Mouse (Mus musculus) frontal cortex, postnatal 10 days (tissue): Measurements from ENCODE around the gene Spcs2.

Experiments used
- DNase-seq, 2 experiments: peaks; one replicate each; pipeline ENCODE4 v3.0.0; 2022; ENCODE audit warnings: low spot score in 2 of 2, mixed read lengths in 1 of 2

Gene Spcs2

DNA sequence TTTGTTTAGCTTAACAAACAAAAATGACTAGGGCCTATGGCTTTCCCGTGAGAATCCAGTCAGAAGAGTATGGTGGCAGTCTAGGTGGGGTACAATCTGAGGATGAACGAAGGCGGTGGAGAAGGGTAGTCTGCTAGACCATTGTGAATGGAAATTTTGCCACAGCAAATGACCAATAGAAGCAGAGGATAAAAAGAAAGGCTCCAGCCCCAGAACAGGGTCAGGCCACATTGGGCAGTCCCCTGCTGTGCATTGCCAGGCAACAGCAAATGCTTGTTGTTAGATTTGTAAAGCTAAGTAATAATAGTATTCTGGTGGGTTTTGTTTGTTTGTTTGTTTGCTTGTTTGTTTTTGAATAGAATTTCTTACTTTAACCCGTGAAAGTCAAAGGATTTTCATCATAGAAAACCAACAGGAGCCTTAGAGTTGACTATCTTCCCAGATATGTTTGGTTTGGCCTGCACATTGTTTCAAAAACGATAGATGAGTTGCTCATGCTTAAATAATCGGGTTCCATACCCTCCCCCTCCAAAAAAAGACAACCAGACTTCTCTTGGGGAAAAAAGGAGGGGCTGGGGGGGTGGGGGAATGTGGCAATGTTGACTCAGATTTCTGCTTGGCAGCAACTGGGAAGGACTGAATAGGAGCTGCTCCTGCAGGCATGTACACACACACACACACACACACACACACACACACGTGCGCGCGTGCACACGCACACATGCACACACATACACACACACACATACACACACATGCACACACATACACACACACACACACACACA lies 1.2 kb upstream of the Spcs2 start:
- no peak for DNase-seq

DNA sequence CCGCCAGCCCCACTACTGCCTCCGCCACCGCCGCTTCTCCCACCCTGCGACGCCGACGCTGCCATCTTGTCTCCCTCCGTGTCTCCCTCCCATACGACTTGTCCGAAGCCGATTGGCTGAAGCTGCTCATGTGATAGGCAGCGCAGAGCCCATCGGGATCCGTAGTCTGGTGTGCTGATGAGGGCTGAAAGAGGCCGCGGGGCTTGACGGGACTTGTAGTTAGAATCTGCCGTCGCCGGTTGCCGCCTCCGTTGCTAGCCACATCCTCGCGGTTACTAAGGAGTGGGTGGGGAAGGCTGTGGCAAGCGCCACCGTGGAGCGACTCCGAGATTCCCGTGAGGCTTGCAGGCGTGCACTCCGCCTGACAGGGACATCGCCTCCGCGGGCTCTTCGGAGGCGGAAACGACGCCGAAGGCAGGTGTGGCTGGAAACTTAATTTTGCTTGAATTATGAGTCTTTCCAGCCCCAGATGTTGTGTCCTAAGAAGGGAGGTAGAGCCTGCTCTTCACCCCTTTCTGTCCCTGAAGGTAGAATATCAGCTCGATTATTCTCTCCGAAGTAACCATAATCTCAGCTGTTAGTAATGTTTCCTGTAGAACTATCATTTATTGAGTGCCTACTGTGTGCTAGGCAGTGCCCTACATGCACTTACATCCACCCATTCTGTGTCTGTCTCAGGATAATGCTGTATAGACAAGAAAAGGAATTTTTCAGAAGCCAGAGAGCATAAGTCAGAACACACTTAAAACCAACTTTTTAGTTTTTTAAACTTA lies 4.3 kb downstream of the Spcs2 start, which contains the start of gene Xrra1:
TSS of gene Xrra1 (plus strand) at position 304 of the 773 bp plus-strand sequence.
- peak; percentile 98 for DNase-seq

DNA sequence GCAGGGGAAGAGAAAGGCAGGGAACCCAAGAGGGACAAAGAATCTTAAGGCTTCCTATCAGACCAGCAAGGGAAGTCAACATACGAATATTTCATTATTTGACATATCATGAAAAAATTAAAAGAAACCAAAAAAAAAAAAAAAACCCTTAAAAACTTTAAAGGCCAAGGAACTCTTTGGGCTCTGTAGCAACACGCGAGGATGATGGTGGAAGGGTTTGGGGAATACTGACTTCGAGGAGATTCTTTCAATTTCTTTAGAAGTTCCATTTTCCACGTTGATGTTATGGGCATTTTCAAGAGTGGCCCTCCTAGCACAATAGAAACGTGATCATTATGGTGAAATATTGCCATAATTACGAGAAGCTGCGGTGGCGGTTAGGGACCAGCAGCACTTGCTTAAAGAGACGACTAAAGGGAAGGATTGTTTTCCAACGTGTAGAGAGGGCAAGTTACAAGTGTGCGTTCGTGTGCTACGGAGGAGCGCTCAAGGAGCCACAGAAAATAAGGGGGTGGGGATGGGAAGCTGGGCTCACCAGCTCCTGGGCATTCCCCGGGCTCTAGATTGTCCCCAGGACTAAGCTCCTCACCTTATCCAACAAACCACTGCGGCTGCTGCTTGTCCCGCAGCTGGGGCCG lies 5.0 kb downstream of the Spcs2 start:
- DNase-seq: no peak

DNA sequence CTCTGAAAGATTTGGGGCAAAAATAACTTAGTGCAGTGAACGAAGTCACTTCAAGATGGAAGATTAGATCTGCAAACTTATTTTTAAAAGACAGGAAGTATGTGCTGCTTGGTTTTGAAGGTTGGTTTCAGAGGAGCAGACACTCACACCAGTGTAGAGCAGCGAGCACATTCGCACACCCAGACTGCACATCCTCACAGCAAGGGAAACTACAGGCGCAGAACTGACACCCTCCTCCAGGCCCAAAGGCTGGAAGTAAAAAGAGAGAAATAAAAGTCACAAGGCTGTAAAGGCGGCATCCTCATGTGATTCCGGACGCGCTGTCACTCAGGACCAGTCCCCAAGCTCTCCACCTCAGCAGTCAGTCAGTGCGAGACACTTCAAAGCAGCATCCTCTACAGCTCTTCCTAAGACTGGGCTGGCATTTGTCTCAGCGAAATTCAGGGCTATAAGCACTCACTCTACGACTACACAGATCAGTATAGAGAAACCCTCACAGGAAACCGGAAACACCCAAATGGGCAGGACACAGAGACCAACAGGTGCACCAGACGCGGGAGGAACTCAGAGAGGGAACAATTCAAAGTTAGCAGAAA lies 6.9 kb downstream of the Spcs2 start:
- no peak for DNase-seq

DNA sequence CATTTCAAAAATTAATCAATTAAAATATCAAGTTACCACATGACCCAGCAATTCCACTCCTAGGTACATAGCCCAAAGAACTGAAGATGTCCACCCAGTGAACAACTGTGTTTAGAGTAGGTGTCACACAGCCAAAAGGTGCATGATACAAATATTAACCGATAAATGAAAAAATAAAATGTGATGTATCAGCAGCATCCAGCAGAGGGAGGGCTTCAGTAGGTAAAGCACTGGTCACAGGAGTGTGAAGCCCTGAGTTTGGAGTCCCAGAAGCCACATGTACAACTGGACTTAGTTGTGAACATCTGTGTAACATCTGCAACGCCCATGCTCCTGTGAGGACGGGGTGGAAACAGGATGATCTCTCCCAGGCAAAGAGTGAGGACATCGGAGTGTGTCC lies 9.0 kb downstream of the Spcs2 start:
- no peak for DNase-seq

DNA sequence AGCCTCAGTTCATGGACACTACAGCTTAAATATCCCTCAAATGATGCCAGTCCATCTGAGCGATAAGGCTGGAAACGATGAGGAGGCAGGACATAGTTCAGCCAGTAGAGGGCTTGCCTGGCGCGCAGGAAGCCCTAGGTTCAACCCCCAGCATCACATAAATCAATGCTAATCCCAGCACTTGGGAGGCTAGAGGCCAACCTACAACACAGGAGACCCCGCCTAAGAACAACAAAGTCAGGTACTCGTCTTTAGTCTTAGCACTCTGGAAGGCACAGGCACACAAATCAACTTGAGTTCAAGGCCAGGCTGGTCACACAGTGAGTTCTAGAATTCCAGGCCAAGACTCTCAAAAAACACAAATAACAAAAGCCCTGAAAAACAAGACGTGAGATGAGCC lies 9.9 kb downstream of the Spcs2 start:
- DNase-seq: no peak

DNA sequence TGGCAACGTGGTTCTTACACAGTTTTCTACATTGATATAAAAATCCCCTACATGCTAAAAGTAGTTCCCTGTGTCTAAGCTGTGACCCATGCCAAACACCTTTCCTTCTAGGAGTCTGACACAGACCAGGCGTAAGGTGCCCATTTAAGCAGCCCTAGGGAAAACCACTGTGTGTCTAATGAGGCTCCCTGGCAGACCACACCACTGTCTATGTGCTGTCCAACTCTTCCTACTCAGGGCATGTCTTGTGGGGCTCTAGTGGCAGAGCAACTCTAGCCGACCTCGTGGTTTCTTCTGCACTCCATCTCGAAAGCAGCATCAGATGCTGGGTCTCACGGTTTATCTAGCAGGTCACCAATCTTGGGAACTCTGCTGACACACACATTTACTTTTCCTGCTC lies 11.6 kb downstream of the Spcs2 start:
- no peak for DNase-seq

DNA sequence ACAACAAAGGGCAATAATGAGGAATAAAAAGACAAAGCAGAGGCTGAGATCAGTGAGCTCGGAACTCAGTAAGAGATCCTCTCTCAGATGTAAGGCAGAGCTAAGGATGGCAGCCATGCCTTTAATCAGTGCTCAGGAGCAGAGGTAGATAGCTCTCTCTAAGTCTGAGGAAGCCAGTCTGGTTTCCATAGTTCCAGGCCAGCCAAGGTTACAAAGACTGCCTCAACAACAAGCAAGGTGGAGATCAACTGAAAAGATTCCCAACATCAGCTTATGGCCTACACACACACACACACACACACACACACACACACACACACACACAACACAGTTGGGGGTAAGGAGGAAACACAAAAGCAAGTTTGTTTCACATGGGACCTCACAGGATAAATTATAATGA lies 12.1 kb downstream of the Spcs2 start:
- DNase-seq: no peak

DNA sequence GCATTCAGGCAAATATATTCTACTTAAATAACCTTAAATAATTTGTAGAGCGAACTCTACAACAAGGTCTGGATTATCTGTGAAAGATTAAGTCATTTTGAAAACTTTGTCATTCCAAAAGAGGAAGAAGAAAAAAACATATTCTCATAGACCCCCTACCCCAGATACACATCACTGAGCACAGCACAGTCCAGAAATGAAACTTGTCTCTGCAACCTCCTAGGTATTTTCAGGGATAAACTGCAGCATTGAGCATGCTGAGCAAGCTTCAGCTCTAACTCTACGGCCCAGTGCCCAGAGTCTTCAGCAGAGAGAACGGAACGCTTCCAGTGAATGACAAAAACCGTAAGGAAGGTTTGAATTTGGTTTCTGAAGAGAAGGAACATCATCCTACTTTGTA lies 12.7 kb downstream of the Spcs2 start:
- no peak for DNase-seq

DNA sequence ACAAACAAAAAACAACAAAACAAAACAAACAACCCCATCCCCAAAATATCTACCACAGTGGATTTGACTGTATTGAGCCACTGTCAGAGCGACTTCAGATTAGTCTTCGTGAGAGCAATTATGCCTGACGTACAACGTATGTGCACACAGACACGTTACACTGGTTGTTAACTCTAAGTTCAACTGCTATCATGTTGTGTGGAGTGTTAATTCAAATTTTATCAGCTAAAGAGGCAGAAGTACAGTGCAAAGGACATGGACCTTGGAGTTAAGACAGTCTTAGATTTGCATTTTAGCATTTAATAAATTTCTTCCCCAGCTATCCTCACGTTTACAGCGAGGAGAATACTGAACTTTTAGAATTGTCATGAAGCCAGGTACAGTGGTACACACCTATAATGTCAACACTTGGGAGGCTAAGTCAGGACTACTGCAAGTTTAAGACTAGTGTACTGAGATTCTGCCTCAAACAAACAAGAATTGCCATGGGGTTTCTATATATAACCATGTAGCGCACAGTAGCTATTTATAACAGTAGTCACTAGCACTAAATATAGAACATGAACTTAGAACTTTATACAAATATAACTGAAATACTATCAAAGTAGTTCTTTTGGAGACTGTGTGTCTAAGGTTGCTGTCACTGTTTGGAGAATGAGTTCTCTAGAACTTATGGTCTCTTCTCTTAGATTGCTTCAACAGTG lies 17.6 kb downstream of the Spcs2 start:
- no peak for DNase-seq

DNA sequence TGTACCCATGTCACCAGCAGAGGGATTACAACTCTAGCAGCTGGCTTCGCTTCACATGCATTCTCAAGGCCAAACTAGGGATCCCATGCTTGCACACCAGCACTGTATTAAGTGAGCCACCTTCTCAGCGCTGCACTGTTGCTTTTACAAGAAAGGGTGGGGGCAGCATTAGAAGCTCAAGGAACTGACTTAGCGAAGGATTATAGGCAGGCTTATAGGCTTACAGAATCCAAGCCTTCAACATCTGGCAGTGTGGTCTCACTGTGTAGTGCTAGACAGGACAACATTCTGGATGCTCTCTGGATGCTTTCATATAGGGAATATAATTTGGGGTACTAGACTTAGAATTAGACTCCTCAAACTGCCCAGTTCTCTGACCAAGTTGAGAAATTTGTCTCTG lies 25.0 kb downstream of the Spcs2 start:
- no peak for DNase-seq

DNA sequence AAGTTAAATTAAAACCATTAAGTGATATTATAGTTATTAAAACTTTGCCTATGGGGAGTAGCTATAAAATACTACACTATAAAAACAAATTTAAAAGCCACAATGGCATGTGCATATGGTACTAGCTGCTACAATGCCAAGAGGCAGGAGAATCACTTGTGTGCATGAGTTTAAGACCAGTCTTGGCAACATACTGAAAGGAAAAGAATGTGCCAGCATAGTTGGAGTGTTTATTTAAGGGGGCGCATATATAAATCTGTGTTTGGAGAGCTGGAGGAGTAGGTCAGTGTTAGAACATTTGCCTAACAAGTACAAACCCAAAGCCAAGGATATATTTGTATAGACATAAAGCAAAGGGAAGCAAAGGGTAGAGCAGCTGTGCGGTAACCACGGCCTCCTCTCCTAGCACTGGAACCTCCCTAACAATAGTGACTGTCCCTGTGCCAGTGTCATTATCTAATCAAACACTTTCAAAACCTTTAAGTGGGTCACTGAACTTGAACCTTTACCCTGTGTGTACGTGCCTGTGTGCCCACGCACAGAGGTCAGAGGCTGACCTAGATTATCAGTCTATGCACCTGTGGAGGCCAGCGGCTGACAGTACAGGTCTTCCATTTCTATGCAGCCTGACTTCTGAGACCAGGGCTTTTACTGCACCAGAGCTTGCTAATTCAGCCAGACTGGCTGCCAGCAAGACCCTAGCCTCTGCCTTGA lies 25.7 kb downstream of the Spcs2 start:
- no peak for DNase-seq

DNA sequence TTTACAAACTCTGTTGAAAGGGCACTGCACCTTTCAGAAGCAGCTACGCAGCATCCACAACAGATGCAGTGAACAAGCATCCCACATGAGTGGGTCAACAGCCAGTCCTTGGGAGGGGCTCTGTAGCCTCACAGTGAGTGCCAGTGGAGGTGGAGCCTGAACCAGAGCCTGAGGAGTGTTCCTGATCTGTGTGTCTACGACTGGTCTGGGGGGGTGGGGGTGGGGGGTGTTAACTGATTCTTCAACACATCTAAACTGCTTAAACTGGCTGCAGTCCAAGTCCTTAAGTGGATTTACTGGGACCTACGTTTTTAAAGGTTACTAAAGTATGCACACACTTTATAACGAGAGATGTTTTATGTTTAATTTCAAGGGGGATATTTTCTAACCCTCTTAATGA lies 26.5 kb downstream of the Spcs2 start:
- DNase-seq: no peak

DNA sequence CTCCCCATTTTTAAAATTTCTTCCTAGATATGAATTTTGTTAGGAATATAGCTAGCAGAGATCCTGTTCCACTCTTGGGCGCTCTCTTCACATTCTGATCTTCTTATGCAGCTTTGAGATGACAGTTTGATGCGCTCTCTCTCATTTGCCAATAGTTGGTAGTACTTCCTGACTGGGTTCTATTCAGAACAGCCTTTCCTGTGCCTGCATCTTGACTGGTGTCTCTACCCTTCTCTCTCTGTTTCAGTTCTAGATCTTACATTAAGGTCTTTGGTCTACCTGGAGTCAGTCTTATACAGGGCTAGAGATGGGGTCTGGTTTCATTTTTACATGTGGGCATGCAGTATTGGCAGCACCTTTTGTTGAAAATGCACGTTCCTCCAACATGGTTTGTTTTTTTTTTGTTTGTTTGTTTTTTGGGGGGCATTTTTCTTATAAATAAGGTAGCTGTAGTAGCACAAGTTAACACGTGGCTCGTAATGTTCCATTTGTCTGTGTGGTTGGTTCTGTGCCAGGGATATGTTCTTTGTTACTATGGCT lies 28.9 kb downstream of the Spcs2 start:
- DNase-seq: no peak

DNA sequence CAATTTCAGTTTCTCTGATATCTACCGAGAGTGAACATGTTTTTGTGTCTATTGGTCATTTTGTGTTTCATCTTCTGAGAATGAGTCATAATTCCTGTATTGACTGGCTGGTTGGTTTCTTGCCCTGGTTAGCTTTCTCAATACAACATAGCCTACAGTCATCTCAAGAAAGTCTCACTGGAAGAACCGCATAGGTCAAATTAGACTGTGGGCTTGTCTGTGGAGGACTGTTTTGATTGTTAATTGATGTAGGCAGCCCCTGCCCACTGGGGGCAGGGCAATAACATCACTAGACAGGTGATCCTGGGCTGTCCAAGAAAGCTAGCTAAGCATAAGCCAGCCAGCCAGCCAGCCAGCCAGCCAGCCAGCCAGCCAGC lies 29.4 kb downstream of the Spcs2 start:
- DNase-seq: no peak

DNA sequence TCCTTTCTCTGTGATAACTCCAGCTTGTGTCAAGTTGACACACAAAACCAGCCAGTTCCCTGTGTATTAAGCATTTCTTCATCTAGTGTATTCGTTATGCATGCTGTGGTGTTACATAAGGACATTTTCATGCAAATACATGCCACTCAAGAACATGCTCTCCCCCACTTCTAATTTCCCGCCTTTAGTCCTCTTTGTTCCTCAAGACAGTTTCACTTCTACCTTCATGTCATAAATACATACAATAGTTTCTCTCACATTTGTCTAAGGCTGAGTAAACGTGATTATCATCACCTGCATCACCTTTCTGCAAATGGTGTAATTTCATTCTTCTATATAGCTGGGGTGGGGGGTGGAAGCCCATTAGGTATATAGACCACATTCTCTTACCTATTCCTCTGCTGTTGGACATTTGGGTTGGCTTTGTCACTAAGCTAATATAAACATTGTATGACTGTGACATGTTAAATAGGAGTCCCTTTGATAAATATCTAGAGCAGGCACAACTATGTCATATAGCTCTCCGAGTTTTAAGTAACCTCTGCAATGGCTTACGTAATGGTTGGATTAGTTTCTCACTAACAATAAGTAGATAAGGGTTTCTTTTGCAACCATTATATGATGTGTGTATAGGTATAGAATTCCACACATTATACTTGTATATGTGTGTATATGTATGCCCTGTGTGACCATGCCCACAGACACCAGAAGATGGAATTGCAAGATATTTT lies 30.0 kb downstream of the Spcs2 start:
- no peak for DNase-seq

DNA sequence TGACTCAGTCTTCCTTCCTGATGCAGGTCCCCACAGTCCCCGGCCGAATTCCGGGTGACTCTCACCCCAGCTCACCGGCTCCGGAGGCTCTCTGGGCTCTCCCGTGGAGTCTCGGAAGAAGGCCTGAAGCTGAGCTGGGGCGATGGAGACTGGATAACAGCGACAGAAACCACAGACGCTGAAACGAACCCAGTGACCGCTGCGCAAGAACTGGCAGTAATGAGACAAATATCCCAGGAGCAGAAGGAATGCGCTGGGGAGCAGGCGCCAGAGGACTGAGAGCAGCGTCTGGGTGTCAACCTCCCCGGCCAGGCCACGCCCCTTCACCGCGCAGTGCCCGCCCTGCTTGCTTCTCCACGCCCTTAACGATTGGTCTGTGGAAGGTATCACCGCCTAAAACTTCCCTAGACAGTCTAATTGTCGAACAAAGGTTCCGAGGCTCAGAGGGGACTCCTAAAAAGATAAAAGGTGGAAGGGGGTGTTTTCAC lies 35.1 kb downstream of the Spcs2 start, which contains the start of gene Neu3:
TSS of gene Neu3 (minus strand) at position 335 of the 488 bp plus-strand sequence.
- DNase-seq: peak; percentile 83 to 87

DNA sequence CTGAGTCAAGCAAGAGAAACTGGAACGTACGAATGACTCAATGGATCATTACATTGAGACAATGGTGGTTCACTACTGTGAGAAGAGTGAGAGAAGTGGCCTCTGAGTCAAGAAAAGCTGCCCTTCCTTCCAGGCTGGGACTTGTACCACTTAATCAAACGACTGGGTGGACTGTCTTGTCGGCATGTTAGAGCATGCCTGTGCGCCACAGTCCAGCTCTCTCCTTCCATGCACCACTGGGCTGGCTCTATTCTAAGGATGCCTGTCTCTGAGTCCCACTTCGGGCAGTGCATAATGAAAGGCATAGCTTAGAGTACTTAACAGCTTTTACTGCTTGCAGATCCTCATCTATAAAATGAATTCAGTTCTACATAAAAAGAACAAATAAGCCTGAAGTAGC lies 37.2 kb downstream of the Spcs2 start:
- no peak for DNase-seq

DNA sequence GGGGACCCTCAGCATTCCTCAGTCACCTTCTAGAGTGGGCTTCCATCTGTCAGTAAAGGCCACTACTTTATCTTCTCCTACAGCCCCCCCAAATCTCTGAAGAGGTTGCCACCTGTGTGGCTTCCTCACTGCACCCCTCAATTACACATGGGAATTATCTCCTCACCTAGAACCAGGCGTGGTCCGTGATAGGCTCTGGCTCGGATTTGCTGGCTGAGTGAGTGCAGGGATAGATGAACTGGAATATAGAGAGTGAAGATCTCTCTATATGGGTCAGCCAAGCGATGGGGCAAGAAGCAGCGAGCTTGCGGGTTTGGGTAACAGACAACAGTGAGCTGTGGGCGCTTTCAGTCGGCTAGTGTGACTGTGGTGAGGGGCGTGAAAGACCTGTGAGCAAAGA lies 37.8 kb downstream of the Spcs2 start:
- DNase-seq: no peak
